Mouse (Mus musculus): Measurements from ENCODE around the gene Nxph4. TPM values are rescaled to one million over a fixed set of nuclear protein-coding genes. Genes with fewer than 3 reads are reported as not detected.
A peak's percentile ranks its signal among the peaks of the same experiment; 100 is the strongest.

The Nxph4 gene
- polyA plus RNA-seq, 1 experiment from 2014 or later, result 1.8 TPM

DNA sequence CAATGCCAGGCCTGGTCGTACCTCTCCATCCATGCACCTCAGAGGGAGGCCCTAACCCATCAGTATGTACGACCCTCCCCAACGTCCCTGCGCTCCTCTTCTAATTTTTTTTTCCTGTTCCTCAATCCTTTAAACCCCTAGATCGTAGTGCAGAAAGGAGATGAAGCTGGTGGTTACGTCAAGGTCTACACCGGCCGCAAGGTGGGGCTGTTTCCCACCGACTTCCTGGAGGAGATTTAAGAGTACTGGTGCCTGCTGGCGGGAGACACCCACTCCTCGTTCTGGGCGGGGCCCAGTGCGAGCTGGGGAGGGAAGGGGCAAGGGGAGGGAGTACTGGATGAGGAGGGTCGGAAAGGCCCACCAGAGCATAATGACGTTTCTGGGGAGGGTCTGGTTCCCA, 26.1 kb downstream of the Nxph4 start:
- peak overlapping the region; percentile 1; the same call in 1 of the 2 replicates for H3K4me3 ChIP-seq (ENCODE audit: low read length)
- H3K4me2 ChIP-seq (ENCODE audit: low read depth, low read length), result peak overlapping the region; percentile 60
- 3% methylated on average over 15 of the region's 15 CpGs for WGBS
- peaks cover 32% of the 10 kb centered on the region for H3K4me1 ChIP-seq (replicated peaks; ENCODE audit: control insufficient read depth, insufficient read depth, low read length)
- H3K9me3 ChIP-seq (ENCODE audit: control insufficient read depth, low read length), result no peaks in the 10 kb centered on the region
- peak overlapping the region; percentile 32; the same call in 1 of the 2 replicates for H3K9ac ChIP-seq (ENCODE audit: low read length)
- no peak overlapping the region for H3K27ac ChIP-seq (ENCODE audit: low read length)
- ATAC-seq (ENCODE audit: low read depth), result peak; percentile 7; the same call in 1 of the 2 replicates
- no peaks in the 10 kb centered on the region for H3K36me3 ChIP-seq (ENCODE audit: control insufficient read depth, insufficient read depth, low read length)
- H3K27me3 ChIP-seq (ENCODE audit: control insufficient read depth, insufficient read depth, low read depth, low read length), result peaks cover 41% of the 10 kb centered on the region

DNA sequence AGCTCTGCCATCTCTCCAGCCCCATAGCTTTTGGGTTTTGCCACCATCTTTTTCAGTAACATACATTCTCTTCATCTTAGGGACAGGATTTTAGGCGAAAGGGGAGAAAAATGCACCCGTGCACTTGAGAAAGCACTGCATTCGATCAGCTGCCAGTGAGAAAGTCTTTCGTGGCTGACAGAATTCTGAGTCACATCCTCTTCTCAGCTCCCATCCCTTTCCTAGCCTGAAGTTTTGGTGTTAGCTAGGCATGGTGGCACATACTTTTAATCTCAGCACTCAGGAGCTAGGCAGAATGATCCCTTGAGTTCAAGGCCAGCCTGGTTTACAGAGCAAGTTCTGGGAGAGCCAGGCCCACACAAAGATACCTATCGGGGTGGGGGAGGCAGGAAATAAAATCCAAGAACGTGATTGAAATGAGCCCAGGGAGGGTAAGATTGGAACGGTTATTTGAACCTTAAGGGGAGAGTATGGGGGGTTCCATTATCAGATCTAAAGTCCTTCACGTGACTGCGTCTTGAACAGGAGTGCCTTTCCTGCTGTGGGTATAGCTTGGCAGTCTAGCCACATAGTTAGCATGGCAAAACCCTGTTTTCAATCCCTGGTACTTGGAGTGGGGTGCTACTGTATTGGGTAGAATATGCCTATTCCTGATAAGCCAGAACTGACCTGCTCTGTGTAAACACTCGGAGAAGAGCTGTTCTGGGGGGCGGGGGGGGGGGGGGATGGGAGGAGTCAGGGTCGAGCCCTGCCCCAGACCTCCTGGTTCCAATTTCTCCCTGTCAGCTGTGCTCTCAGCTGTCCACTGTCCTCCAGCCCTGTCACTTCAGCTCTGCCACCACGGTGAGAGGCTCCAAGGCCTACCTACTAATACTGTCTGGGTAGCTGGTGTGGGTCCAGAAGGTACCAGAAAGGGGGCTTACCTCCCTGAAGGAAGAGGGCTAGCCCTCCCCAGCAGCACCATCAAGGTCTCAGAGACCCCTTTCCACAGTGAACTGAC, 33.2 kb downstream of the Nxph4 start, which contains the start of gene Stac3:
Stac3 (plus strand) TSS at position 793 of the 1,000 bp plus-strand sequence.
- Histone ChIP-seq H3K36me3 (ENCODE audit: control insufficient read depth, insufficient read depth, low read length) (peaks cover 25% of the 10 kb centered on the region), H3K4me1 (replicated peaks; ENCODE audit: control insufficient read depth, insufficient read depth, low read length) (no peaks in the 10 kb centered on the region), H3K4me3 (ENCODE audit: low read length) (no peak within 1 kb of the TSS), H3K27me3 (ENCODE audit: control insufficient read depth, insufficient read depth, low read depth, low read length) (no peaks in the 10 kb centered on the region), H3K9ac (ENCODE audit: low read length) (no peak within 1 kb of the TSS), H3K4me2 (ENCODE audit: low read depth, low read length) (no peak within 1 kb of the TSS), H3K9me3 (ENCODE audit: control insufficient read depth, low read length) (no peaks in the 10 kb centered on the region), H3K27ac (ENCODE audit: low read length) (no peak within 1 kb of the TSS)
- 53% methylated on average over 13 of the region's 13 CpGs for WGBS
- ATAC-seq (ENCODE audit: low read depth), result no peak; the same call in 1 of the 2 replicates

- no peak overlapping the region for H3K9ac ChIP-seq (ENCODE audit: low read length)
- peaks cover 34% of the 10 kb centered on the region for H3K36me3 ChIP-seq (ENCODE audit: control insufficient read depth, insufficient read depth, low read length)
- no peak overlapping the region for H3K27ac ChIP-seq (ENCODE audit: low read length)
- 77% methylated on average over 4 of the region's 4 CpGs for WGBS
- no peaks in the 10 kb centered on the region for H3K9me3 ChIP-seq (ENCODE audit: control insufficient read depth, low read length)
- H3K4me2 ChIP-seq (ENCODE audit: low read depth, low read length), result no peak overlapping the region
- ATAC-seq (ENCODE audit: low read depth), result no peak
- no peak overlapping the region for H3K4me3 ChIP-seq (ENCODE audit: low read length)
- no peaks in the 10 kb centered on the region for H3K27me3 ChIP-seq (ENCODE audit: control insufficient read depth, insufficient read depth, low read depth, low read length)
- no peaks in the 10 kb centered on the region for H3K4me1 ChIP-seq (replicated peaks; ENCODE audit: control insufficient read depth, insufficient read depth, low read length)
Measured at GRCm38 (mm10) chr10:127500042-127500441, 34.3 kb downstream of the Nxph4 start.

GRCm38 (mm10) chr10:127499516-127499915, 34.8 kb downstream of the Nxph4 start:
- Histone ChIP-seq H3K36me3 (ENCODE audit: control insufficient read depth, insufficient read depth, low read length) (peaks cover 39% of the 10 kb centered on the region), H3K9me3 (ENCODE audit: control insufficient read depth, low read length) (no peaks in the 10 kb centered on the region), H3K9ac (ENCODE audit: low read length) (no peak overlapping the region), H3K27ac (ENCODE audit: low read length) (no peak overlapping the region), H3K27me3 (ENCODE audit: control insufficient read depth, insufficient read depth, low read depth, low read length) (no peaks in the 10 kb centered on the region), H3K4me1 (replicated peaks; ENCODE audit: control insufficient read depth, insufficient read depth, low read length) (no peaks in the 10 kb centered on the region), H3K4me2 (ENCODE audit: low read depth, low read length) (no peak overlapping the region), H3K4me3 (ENCODE audit: low read length) (no peak overlapping the region)
- WGBS, result 81% methylated on average over 5 of the region's 5 CpGs
- no peak for ATAC-seq (ENCODE audit: low read depth)

DNA sequence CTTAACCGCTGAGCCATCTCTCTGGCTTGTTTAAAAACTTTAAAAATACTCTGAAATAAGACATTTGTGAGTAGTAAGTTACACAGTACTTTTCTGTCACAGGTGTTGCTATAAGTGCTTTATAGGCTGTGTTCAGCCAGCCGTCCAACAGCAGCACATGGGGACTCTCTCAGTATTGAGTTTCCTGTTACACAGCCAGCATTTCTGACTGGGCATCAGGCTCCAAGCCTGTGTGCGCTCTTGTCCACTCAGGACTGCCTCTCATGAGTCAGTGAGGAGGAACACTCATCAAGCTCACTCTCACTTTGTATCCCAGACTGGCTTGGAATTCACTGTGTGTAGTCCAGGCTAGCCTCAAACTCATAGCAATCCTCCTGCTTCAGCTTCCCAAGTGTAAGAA, 38.2 kb downstream of the Nxph4 start:
- Histone ChIP-seq H3K4me1 (replicated peaks; ENCODE audit: control insufficient read depth, insufficient read depth, low read length) (no peaks in the 10 kb centered on the region), H3K27ac (ENCODE audit: low read length) (no peak overlapping the region), H3K36me3 (ENCODE audit: control insufficient read depth, insufficient read depth, low read length) (peaks cover 52% of the 10 kb centered on the region), H3K9me3 (ENCODE audit: control insufficient read depth, low read length) (no peaks in the 10 kb centered on the region), H3K9ac (ENCODE audit: low read length) (no peak overlapping the region), H3K27me3 (ENCODE audit: control insufficient read depth, insufficient read depth, low read depth, low read length) (no peaks in the 10 kb centered on the region), H3K4me2 (ENCODE audit: low read depth, low read length) (no peak overlapping the region), H3K4me3 (ENCODE audit: low read length) (no peak overlapping the region)
- WGBS, result 87% methylated on average over 3 of the region's 3 CpGs
- no peak for ATAC-seq (ENCODE audit: low read depth)

GRCm38 (mm10) chr10:127492118-127492517, 42.2 kb downstream of the Nxph4 start:
- Histone ChIP-seq H3K4me1 (replicated peaks; ENCODE audit: control insufficient read depth, insufficient read depth, low read length) (no peaks in the 10 kb centered on the region), H3K27me3 (ENCODE audit: control insufficient read depth, insufficient read depth, low read depth, low read length) (no peaks in the 10 kb centered on the region), H3K9ac (ENCODE audit: low read length) (no peak overlapping the region), H3K4me2 (ENCODE audit: low read depth, low read length) (no peak overlapping the region), H3K36me3 (ENCODE audit: control insufficient read depth, insufficient read depth, low read length) (peaks cover 48% of the 10 kb centered on the region), H3K27ac (ENCODE audit: low read length) (no peak overlapping the region), H3K4me3 (ENCODE audit: low read length) (no peak overlapping the region), H3K9me3 (ENCODE audit: control insufficient read depth, low read length) (no peaks in the 10 kb centered on the region)
- WGBS, result 72% methylated on average over 3 of the region's 3 CpGs
- ATAC-seq (ENCODE audit: low read depth), result no peak

DNA sequence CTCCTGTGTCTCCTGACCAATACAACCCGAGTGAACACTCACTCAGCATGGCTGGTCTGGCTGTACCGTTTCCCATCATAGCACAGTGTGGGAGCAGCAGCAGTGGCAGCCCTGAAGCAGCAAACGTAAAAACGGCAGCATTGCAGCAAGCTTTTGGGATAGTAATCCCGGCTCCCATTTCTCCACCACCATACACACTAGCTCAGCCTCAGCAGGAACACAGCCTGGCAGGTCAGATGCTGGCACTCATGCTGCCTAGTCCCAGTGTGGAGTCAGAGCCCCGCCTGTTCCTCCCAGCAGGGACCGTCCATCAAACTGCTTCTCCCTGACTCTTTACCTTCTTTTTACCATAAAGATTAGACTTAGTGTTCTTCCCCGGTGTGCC, 43.2 kb downstream of the Nxph4 start:
- ATAC-seq (ENCODE audit: low read depth), result no peak
- no peaks in the 10 kb centered on the region for H3K9me3 ChIP-seq (ENCODE audit: control insufficient read depth, low read length)
- H3K27ac ChIP-seq (ENCODE audit: low read length), result no peak overlapping the region
- WGBS, result 73% methylated on average over 8 of the region's 8 CpGs
- H3K27me3 ChIP-seq (ENCODE audit: control insufficient read depth, insufficient read depth, low read depth, low read length), result no peaks in the 10 kb centered on the region
- H3K9ac ChIP-seq (ENCODE audit: low read length), result no peak overlapping the region
- H3K36me3 ChIP-seq (ENCODE audit: control insufficient read depth, insufficient read depth, low read length), result peaks cover 46% of the 10 kb centered on the region
- H3K4me3 ChIP-seq (ENCODE audit: low read length), result no peak overlapping the region
- no peaks in the 10 kb centered on the region for H3K4me1 ChIP-seq (replicated peaks; ENCODE audit: control insufficient read depth, insufficient read depth, low read length)
- H3K4me2 ChIP-seq (ENCODE audit: low read depth, low read length), result no peak overlapping the region

DNA sequence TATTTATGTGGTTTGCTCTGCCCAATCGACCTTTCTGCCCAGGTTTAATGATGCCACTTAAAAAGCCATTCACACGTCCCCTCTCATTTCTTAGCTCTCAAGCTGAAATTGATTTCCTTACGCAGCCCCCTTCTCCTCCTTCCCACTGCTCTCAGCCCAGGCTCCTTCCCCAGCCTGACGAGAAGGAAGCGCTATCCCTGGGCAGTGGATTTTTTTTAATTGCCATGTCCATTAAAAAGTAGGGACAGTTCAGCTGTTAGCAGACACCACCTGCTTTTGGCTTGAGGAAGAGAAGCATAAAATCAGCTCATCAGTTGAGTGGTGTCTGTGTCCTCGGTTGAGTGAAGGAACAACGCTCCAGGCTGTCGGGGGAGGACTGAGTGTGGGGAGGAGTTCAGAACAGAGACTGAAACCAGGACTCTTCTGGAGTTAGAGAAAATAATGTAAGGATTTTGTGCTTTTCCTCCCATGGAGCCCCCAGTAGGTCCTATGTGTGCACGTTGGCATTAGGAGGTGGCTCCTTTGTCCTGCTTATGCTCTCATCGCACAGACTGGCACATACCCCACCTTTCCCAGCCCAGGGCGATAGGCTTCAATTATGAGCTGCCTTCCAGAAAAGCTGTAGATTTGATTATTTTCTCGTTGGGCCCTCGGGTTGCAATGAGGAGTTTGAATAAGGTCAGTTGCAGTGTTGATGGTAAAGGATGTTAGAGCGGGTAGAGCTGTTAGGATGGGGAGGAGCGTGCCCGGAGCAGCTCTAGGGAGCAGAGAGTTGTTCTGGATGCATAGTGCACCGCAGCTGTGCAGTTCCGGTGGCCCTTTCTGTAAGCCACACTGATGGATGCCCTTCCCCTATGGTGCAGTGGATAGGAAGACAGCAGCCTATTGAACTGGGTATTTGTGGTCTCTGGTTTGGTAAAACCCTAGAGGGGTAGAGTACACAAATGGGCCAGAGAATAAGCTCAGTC, 43.9 kb downstream of the Nxph4 start:
- Histone ChIP-seq H3K36me3 (ENCODE audit: control insufficient read depth, insufficient read depth, low read length) (peaks cover 46% of the 10 kb centered on the region), H3K9ac (ENCODE audit: low read length) (no peak overlapping the region), H3K27me3 (ENCODE audit: control insufficient read depth, insufficient read depth, low read depth, low read length) (no peaks in the 10 kb centered on the region), H3K9me3 (ENCODE audit: control insufficient read depth, low read length) (no peaks in the 10 kb centered on the region), H3K4me3 (ENCODE audit: low read length) (no peak overlapping the region), H3K4me2 (ENCODE audit: low read depth, low read length) (no peak overlapping the region), H3K4me1 (replicated peaks; ENCODE audit: control insufficient read depth, insufficient read depth, low read length) (no peaks in the 10 kb centered on the region), H3K27ac (ENCODE audit: low read length) (no peak overlapping the region)
- WGBS, result 85% methylated on average over 18 of the region's 18 CpGs
- ATAC-seq (ENCODE audit: low read depth), result no peak

GRCm38 (mm10) chr10:127488856-127489255, 45.5 kb downstream of the Nxph4 start:
- no peak overlapping the region for H3K9ac ChIP-seq (ENCODE audit: low read length)
- WGBS, result 90% methylated on average over 7 of the region's 7 CpGs

More at GRCm38 (mm10) chr10:127488856-127489255, 45.5 kb downstream of the Nxph4 start:
- H3K4me3 ChIP-seq (ENCODE audit: low read length), result no peak overlapping the region
- no peaks in the 10 kb centered on the region for H3K4me1 ChIP-seq (replicated peaks; ENCODE audit: control insufficient read depth, insufficient read depth, low read length)
- no peak overlapping the region for H3K27ac ChIP-seq (ENCODE audit: low read length)
- no peaks in the 10 kb centered on the region for H3K9me3 ChIP-seq (ENCODE audit: control insufficient read depth, low read length)
- H3K4me2 ChIP-seq (ENCODE audit: low read depth, low read length), result no peak overlapping the region
- ATAC-seq (ENCODE audit: low read depth), result no peak
- no peaks in the 10 kb centered on the region for H3K27me3 ChIP-seq (ENCODE audit: control insufficient read depth, insufficient read depth, low read depth, low read length)
- H3K36me3 ChIP-seq (ENCODE audit: control insufficient read depth, insufficient read depth, low read length), result peaks cover 44% of the 10 kb centered on the region
